8 mouse cellular contexts compared by ENCODE assay signal in the genomic region with DNA sequence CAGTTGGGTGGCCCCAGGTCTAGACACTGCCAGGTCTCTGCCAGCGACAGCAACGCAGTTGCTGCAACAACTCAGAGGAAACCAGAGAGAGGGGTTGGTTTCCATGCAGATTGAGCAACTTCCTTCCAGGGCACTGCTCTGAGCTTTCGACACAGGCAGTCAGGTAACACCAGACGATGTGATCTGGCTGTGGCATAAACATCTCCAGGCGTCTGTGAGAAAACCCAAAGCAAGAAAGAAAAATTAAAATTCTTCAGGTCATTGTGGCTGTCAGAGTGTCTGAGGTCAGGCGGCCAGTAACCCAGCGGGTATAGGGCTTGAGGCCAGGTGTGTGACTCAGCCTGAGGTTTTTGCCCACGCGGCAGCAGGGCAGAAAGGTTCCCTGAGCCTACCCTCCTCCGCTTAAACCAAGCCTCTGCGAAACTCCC.
DNase-seq lines count a peak whose midpoint lies in the region; ATAC-seq and TF ChIP-seq lines count a peak whose summit lies in the region.
"Had no signal": no experiment of that assay in that cellular context is flagged by ENCODE, and none has a peak within 500 bp of the region (broad histone marks: within the 10 kb centered on the region; RNA-seq: fewer than 3 reads in every experiment).

No protein-coding gene starts in this region.

- no peak for TF ChIP-seq POLR2A in liver, adult 2 months (IDR thresholded peaks at IDR 0.05; ENCODE audit: extremely low read depth, insufficient read depth, low read length)

- peak; percentile 78 for ATAC-seq in CD4-positive, CD25-positive, alpha-beta regulatory T cell, adult 4 months
- ATAC-seq in neutrophil, adult 5-6 weeks (ENCODE audit: extremely low read depth, insufficient number of reproducible peaks, low FRiP score, poor library complexity, severe bottlenecking): peak; percentile 81

- H3K36me3 ChIP-seq in liver, adult 2 months (ENCODE audit: control insufficient read depth, insufficient read depth, low read length): no peaks in the 10 kb centered on the region
- H3K36me3 ChIP-seq: neural tube, embryonic 13.5 days had no signal

- no peak for TF ChIP-seq CTCF in liver, adult 2 months (IDR thresholded peaks at IDR 0.05; ENCODE audit: low read depth, low read length)

- no peaks in the 10 kb centered on the region for H3K79me2 ChIP-seq in liver, adult 2 months (ENCODE audit: control insufficient read depth, insufficient read depth, low read length)

- H3K9ac ChIP-seq in liver, adult 2 months (ENCODE audit: low read depth, low read length): peak overlapping the region; percentile 33; the same call in 1 of the 2 replicates
- H3K9ac ChIP-seq: neural tube, embryonic 13.5 days had no signal

- H3K27me3 ChIP-seq in liver, adult 2 months (ENCODE audit: control insufficient read depth, insufficient read depth, low read length): no peaks in the 10 kb centered on the region
- H3K27me3 ChIP-seq: neural tube, embryonic 13.5 days had no signal

- intact Hi-C loops in gastrocnemius, postnatal 36 days (cut with DNase I): no loop called here

- H3K27ac ChIP-seq in liver, adult 2 months (replicated peaks; ENCODE audit: insufficient read depth, low read depth, low read length): peak overlapping the region; percentile 77
- H3K27ac ChIP-seq: neural tube, embryonic 13.5 days had no signal

- H3K4me3 ChIP-seq in liver, adult 2 months (ENCODE audit: insufficient read depth, low read depth, low read length): peak overlapping the region; percentile 17; the same call in 1 of the 2 replicates
- H3K4me3 ChIP-seq: neural tube, embryonic 13.5 days had no signal

- DNase-seq in adrenal gland, postnatal 25 days: peak; percentile 13
- DNase-seq in liver, adult 2 months (ENCODE audit: extremely low read depth, low read depth, low spot score): peak; percentile 90
- DNase-seq in frontal cortex, adult 2 months (ENCODE audit: extremely low spot score in 1 of 2, low spot score in 1 of 2): no peak
- DNase-seq in gastrocnemius, postnatal 36 days: no peak
- DNase-seq in right cerebral cortex, postnatal 4 days: no peak

- H3K4me1 ChIP-seq in liver, adult 2 months (ENCODE audit: control insufficient read depth, insufficient read depth, low read length): peaks cover 2% of the 10 kb centered on the region; the same call in 1 of the 2 replicates

- 15% methylated on average over 11 of the region's 11 CpGs for WGBS in liver, adult 2 months

Comparison
In these comparisons a context has a peak if more than half of its experiments do, and no peak if none do; other contexts are left out.
1. DNase-seq: peak in adrenal gland, postnatal 25 days (single experiment) and liver, adult 2 months (single experiment); none in frontal cortex, adult 2 months (0 of 2), gastrocnemius, postnatal 36 days (0 of 2) and right cerebral cortex, postnatal 4 days (single experiment).